ENCODE assay signal across 8 mouse cellular contexts in the genomic region with DNA sequence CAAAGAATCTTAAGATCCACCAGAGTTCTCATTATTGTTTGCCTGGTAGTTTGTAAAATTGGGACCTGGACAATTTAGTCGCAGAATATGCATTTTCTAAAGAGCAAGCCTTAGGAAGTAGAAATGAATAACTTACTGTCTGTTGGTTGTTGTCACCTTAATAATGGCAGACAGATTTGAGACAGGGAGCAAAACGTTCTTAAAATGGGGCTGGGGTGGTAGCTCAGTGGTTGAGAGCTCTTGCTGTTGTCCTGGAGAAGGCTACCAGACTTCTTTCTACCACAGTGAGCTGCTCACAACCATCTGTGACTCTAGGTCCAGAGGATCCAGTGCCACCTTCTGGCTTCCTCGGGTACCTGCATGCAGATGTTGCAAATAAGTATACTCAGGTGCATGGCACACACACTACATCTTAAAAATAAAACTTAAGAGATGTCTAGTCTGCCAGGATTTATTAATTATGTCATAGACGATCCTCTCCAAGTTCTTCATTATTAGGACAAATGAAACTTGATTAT. TPM values are rescaled to one million over a fixed set of nuclear protein-coding genes. Genes with fewer than 3 reads are reported as not detected.
DNase-seq lines count a peak whose midpoint lies in the region; ATAC-seq and TF ChIP-seq lines count a peak whose summit lies in the region.

No protein-coding gene starts in this region.

- peak overlapping the region; percentile 58 for H3K4me2 ChIP-seq in limb, embryonic 14.5 days (replicated peaks; ENCODE audit: low read depth, low read length, severe bottlenecking)
- H3K4me2 ChIP-seq in midbrain, embryonic 14.5 days (ENCODE audit: low read length), result peak overlapping the region; percentile 82

- ATAC-seq in limb, embryonic 14.5 days (ENCODE audit: low FRiP score, low read depth), result no peak
- no peak for ATAC-seq in midbrain, embryonic 14.5 days (ENCODE audit: low FRiP score, low TSS enrichment)

- DNase-seq in left cerebral cortex, postnatal 14 days (ENCODE audit: low spot score in 2 of 2), result peak; percentile 31 to 63
- DNase-seq in left cerebral cortex, adult 9 months (ENCODE audit: low spot score in 2 of 2), result no peak
- peak; percentile 75 for DNase-seq in embryo, embryonic 10.5 days (ENCODE audit: low spot score)
- DNase-seq in heart, postnatal 4 days, result peak; percentile 29
- DNase-seq in limb, embryonic 14.5 days (ENCODE audit: low spot score), result peak; percentile 33
- DNase-seq in midbrain, embryonic 14.5 days, result peak; percentile 74
- DNase-seq in thymus, postnatal 0 days (ENCODE audit: low spot score), result peak; percentile 61
- no peak for DNase-seq in ovary, postnatal 14 days (ENCODE audit: low spot score)

- no peak for TF ChIP-seq POLR2A in limb, embryonic 14.5 days (IDR thresholded peaks at IDR 0.05; ENCODE audit: borderline replicate concordance, extremely low read depth, insufficient read depth, insufficient read length)

- no peaks in the 10 kb centered on the region for H3K27me3 ChIP-seq in limb, embryonic 14.5 days (ENCODE audit: control insufficient read depth, insufficient read depth, low read length)
- no peaks in the 10 kb centered on the region for H3K27me3 ChIP-seq in midbrain, embryonic 14.5 days (ENCODE audit: control insufficient read depth, insufficient read depth, low read length)

- intact Hi-C loops in left cerebral cortex, postnatal 14 days (cut with DNase I), result no loop called here

- peak overlapping the region; percentile 85 for H3K4me3 ChIP-seq in limb, embryonic 14.5 days (replicated peaks; ENCODE audit: low read length)
- peak overlapping the region; percentile 93 for H3K4me3 ChIP-seq in midbrain, embryonic 14.5 days (replicated peaks; ENCODE audit: low read depth, low read length)

- H3K4me1 ChIP-seq in limb, embryonic 14.5 days (ENCODE audit: control insufficient read depth, insufficient read depth, low read length), result 0 out of 2 replicates have a peak, but pooled peaks cover 5% of the 10 kb centered on the region
- peaks cover 12% of the 10 kb centered on the region for H3K4me1 ChIP-seq in midbrain, embryonic 14.5 days (ENCODE audit: control insufficient read depth, insufficient read depth, low read length)

- 70% methylated on average over 4 of the region's 4 CpGs for WGBS in limb, embryonic 14.5 days
- WGBS in midbrain, embryonic 14.5 days, result 72% methylated on average over 4 of the region's 4 CpGs

- peaks cover 36% of the 10 kb centered on the region for H3K36me3 ChIP-seq in limb, embryonic 14.5 days (ENCODE audit: control insufficient read depth, insufficient read depth, low read length)
- H3K36me3 ChIP-seq in midbrain, embryonic 14.5 days (ENCODE audit: control insufficient read depth, insufficient read depth, low read length), result peaks cover 33% of the 10 kb centered on the region

- H3K27ac ChIP-seq in limb, embryonic 14.5 days (replicated peaks; ENCODE audit: low read depth, low read length), result no peak overlapping the region
- no peak overlapping the region for H3K27ac ChIP-seq in midbrain, embryonic 14.5 days (replicated peaks; ENCODE audit: low read depth, low read length)

- H3K9ac ChIP-seq in limb, embryonic 14.5 days (ENCODE audit: low read depth, low read length, severe bottlenecking), result peak overlapping the region; percentile 92; the same call in 1 of the 2 replicates
- H3K9ac ChIP-seq in midbrain, embryonic 14.5 days (replicated peaks; ENCODE audit: low read length), result peak overlapping the region; percentile 95

- H3K9me3 ChIP-seq in limb, embryonic 14.5 days (ENCODE audit: control insufficient read depth, low read length), result no peaks in the 10 kb centered on the region
- no peaks in the 10 kb centered on the region for H3K9me3 ChIP-seq in midbrain, embryonic 14.5 days (ENCODE audit: control insufficient read depth, low read length)

RNA-seq across cellular contexts. Expression of gene Alg10b, which starts 1.0 kb away (rescaled TPM):
- total RNA-seq in left cerebral cortex, postnatal 14 days (2021), result 10 to 100 TPM; 28.4 to 28.5 TPM
- 10 to 100 TPM; 31.2 to 31.4 TPM for total RNA-seq in heart, postnatal 4 days (2021)
- polyA plus RNA-seq in limb, embryonic 14.5 days (2012; rRNA removed), result 29.0 and 35.4 TPM in 2 replicates
- 33.0 and 36.3 TPM in 2 replicates for polyA plus RNA-seq in limb, embryonic 14.5 days (2014; fragmentation: Nextera tagmentation; extraction: Ambion mirVana)
- polyA plus RNA-seq in midbrain, embryonic 14.5 days (2014; fragmentation: Nextera tagmentation; extraction: Ambion mirVana), result 58.8 and 63.8 TPM in 2 replicates
- 19.4 and 20.2 TPM in 2 replicates for polyA plus RNA-seq in thymus, postnatal 0 days (2015; fragmentation: Nextera tagmentation; extraction: Ambion mirVana)

Comparison
In these comparisons a context has a peak if more than half of its experiments do, and no peak if none do; other contexts are left out.
1. DNase-seq: peak in left cerebral cortex, postnatal 14 days (2 of 2), embryo, embryonic 10.5 days (single experiment), heart, postnatal 4 days (single experiment), limb, embryonic 14.5 days (single experiment), midbrain, embryonic 14.5 days (single experiment) and thymus, postnatal 0 days (single experiment); none in left cerebral cortex, adult 9 months (0 of 2) and ovary, postnatal 14 days (single experiment).